Mouse (Mus musculus) right cerebral cortex, postnatal 25 days (tissue): ENCODE results near the gene Fam78b.

Experiments used
- DNase-seq: peaks from one replicate; pipeline ENCODE4 v3.0.0; 2022

The Fam78b gene

DNA sequence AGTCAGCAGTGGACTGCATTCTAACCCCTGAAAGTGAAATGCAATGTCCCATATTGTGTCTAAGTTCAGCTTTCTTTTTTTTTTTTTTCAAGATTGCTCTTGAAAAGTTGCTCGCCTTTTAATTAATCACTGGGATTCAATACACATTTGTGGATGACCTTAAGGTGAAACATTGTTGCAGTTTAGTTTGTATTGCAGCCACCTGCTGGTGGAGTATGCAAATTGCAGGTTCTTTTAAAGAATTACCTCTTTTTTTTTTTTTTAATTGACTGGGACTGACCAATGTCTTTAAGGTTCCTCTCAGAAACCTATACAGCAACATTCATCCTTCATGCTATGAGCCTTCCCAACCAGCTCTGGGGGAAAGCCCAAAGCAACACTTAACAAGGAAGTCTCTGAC is 33.2 kb downstream of the Fam78b start:
- DNase-seq, result no peak

DNA sequence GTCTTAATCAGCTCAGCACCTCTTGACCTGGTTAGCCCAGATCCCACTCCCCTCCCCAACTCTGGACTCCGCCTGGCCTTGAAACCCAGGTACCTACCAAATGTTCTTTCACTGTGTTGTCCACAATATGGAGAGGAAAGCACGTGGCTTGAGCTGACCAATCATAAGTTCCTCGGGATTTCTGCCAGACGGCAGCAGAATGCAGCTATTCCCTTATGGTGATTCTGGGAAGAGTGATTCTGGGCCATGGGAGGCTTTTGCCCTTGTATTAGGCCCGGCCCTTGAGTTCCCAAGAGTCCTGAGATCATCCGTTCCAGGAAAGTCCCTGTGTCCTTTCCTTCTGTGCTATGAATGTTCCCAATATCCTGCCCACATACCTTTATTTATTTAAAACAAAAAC is 41.3 kb downstream of the Fam78b start:
- no peak for DNase-seq

DNA sequence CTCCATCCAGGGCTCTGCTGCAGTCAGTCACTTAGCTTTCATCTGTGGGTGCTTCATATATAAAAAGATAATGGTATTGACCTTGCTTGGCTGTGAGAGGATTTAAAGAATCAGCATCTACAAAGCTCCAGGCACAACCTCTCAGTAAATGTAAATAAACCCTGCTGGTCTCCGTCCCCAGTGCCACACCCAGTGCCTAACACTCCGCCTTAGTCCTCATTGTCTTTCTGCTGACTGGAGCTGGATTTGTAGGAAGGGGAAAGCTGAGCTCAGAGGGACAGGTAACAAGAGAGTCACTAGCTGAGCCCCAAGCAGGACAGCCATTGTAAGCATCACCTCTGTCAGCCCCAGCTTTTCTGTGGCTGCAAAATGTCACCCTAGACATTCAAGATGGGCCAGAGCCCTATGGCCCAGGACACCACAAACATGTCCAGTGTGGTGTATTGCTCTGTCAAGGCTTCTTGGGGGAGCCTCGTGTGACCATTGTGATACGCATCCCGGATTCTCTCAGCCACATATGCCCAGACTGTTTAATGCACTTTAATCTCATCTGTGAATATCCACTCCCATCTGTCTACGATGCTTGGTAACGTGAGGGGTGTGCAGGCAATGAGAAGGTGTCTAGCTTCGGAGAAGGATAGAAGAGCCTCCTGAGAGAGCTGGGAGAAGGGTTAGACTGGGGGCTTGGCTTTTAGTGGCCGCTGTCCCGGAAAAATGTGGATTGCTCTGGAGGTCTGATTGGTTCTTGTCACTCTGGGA is 45.1 kb downstream of the Fam78b start:
- no peak for DNase-seq

DNA sequence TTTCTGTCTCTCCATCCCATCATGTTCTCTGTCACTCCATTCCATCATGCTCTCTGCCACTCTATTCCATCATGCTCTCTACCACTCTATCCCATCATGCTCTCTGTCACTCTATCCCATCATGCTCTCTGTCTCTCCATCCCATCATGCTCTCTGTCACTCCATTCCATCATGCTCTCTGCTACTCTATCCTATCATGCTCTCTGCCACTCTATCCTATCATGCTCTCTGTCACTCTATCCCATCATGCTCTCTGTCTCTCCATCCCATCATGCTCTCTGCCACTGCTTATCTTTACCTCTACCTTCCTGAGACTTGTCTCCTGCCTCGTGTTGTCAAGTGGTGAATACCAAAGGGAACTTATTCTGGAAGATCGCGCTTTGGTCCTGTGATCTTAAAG is 49.6 kb downstream of the Fam78b start:
- DNase-seq, result no peak

DNA sequence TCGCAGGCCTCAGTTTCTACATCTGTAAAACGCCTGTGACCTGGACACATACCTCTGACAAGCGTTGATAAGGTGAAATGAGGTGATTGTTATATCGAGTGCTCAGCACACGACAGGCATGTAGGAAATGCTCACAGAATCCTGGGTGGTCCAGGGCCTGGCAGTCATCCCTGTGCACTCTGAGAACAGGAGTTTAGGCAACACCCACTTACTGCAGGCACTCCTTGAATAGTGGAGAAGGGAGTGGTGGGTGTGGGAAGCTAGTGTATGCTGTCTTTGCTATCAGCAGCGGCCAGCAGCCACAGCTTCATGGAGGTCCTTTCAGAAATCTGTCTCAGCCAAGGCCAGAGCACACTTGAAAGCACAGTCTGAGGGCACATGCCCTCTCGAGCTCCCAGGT is 52.8 kb downstream of the Fam78b start:
- no peak for DNase-seq

DNA sequence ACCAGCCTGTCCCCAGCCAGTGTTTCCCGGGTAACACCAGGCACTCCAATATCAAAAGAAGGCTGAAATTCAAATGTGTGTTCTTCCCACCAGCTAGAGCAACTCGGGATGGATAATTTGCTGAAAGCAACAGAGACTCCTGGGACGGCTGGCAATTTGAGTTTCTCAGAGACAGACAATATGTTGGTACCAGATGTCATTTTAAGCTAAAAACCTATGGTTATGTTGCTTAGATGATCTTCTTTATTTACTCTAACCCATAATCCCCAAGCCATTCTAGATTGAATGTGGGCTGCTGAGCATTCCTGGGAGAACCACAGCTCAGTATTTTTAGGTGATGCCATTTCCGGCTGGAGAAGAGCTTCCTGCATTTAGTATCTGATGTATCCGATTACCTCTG is 56.3 kb downstream of the Fam78b start:
- DNase-seq, result no peak

DNA sequence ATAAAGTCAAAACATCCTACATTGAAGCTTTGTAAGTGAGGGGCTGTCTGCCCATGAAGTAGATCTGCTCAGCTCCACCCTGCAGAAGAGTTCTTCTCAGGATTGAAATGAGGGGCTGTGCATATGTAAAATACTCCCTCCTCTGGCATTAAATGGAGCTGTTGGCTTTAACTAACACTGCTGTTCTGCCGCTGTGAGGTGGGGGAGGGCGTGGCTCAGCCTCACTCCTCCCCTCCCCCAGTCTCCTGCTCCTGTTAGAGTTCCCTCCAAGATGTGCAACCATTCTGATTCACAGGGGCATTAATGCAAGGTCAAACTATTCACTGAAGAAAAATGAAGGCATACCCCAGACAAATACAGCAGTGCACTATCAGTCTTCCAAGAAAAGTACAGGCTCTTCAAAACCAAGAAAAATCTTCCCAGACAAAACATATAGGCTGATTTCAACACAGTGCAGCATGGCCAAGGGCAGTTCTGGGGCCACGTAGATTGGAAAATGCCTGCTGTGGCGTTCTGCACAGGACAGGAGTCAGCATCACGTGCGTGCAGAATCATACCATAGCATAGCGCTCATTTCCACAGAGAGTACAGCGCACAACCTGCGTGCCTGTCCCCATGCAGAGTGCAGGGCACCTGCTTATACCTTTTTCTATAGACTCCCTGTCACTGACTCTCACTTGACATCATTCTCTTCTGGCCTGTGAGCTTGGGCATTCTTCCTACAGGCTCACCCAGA is 58.5 kb downstream of the Fam78b start:
- DNase-seq, result no peak

DNA sequence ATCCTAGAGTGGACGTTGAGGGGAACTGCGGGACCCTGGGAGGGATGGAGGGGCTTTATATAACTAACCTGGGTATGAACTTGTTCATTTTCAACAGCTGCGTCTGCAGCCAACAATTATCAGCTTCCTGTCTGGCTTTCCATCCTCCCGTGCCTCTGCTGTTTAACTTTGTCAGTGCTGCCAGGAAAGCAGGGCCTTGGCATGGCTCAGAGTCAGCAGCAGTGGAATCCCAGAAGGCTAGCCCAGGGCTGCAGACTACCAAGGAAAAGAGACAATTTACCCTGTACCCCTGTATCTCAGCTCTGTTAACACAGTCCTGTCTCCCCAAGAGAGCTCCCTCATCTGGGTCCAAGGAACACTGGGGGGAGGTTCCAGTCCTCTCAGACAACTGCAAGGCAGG is 62.8 kb downstream of the Fam78b start:
- DNase-seq, result no peak

DNA sequence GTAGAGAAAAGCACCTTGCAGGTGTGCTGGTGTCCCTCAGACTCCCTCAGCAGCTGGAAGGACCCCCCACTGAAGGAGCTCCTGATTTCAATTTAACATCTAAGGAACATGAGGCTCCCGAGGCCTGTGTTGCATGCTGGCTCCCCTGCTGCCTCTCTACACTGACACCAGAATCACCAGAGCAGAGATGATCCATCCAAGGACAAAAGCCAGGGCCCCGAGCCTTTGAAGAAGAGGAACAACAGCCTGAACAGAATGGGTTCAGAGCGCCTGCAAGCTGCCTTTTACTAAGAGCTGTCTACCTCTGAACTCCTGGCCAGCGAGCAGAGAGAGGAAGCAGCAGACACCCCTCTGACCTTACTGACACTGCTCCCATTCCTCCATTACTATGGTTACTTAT is 64.3 kb downstream of the Fam78b start:
- no peak for DNase-seq

DNA sequence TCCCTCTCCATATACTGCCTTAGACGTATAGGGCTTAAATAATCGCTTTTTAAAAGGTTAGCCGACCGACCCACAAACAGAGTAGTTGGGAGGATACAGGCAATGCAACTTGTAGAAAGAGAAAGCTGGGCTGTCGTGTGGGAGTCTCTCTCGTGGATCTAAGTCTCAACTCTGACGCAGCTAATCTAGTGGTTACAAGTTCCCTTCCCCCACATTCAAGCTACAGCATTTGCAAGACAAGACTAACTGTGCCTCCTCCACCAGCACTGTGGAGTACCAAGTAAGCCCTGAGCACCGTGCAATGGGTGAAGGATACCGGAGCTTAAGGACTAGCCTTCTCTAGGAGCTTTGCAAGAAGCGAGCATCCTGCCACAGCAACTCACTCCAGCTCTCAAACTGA is 64.8 kb downstream of the Fam78b start:
- DNase-seq, result no peak

DNA sequence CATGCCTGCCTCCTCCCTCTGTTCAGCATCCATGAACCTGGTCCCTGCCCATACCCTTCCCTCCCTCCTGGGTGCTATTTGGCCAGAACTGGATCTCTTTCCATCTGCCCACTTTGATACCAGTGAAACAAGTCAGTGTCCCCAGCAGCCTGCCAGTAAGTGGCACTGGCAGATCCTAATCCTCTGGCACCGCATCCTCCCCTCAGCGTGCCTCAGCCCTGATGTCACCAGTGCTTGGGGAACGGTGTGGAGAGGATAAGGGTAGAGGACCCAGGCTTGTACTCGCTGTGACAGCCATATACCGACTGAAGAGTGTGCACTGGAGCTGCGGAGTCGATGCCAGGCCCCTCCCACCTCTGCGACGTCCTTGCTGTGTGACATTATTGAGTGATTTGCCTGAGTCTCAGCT is 65.7 kb downstream of the Fam78b start:
- no peak for DNase-seq

DNA sequence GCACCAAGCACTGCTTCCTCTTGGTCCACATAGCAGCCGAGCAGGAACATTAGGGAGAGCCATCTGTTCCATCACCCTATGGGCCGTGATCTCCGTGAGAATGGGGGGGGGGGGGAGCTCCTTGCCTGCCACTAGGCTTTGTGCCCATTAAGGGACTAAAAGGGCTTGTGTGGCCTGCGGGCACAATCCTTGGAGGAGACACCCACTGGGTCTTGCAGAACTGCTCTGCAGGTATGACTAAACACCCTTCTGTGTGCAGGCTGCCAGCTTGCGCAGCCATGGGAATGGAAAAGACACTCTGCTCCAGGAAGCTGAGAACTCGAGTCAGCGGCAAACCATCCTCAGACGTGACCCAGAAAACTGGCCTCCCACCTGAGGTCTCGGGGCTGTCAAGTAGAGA is 68.5 kb downstream of the Fam78b start:
- DNase-seq, result peak; percentile 45

DNA sequence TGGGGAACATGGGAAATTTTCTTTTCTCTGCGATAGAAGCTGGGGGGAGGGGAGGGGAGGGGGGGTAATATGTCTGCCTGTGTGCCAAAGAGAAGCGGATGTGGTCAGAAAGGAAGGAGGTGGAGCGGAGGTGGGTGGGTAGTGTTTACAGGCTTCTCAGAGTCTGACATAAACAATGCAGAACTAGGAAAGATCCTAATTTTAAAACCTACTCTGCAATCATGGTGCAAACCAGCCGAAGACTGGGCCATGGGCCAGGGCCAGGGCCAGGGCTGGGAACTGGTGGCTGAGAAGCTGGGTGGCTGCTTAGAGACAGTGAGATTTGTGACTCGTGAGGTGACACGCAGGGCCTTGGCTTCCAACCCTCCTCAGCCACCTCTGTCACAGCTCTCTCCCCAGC is 69.1 kb downstream of the Fam78b start:
- no peak for DNase-seq

DNA sequence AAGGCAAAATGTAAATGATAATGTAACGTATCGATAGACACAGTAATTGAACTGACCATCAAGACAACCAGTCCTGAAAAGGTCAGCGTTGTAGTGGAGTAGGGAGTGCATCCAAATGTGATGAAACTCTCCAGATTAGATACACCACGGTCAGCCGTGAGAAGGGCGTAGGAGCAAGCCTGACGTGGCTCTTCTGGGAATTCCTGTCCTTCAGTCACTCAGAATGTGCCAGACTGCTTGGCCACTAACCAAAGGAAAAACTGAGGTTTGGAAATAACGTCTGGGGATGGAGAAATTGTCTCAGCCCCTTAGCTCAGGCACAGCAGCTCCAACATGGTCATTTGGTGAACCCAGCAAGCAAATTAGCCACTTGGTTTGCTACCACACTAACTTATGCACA is 74.5 kb downstream of the Fam78b start:
- no peak for DNase-seq

DNA sequence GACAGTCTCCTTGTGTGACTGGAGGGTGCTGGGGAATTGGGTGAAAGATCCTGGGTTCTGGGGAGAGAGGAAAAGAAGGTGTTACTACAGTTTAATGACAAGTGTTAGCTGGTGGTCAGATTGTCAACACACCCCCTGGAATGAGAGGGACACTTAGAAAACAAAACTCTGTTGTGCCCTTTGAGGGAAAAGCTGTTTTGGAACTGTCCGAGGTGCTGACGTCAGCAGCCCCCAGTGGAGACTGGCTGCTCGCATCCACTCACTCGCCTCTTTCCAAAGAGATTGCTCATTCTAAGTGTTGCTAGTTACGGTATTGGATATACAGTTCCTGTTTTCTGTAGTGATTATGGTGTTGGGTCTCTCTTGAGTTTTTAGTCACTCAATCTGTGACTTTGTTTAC is 78.3 kb downstream of the Fam78b start:
- no peak for DNase-seq

DNA sequence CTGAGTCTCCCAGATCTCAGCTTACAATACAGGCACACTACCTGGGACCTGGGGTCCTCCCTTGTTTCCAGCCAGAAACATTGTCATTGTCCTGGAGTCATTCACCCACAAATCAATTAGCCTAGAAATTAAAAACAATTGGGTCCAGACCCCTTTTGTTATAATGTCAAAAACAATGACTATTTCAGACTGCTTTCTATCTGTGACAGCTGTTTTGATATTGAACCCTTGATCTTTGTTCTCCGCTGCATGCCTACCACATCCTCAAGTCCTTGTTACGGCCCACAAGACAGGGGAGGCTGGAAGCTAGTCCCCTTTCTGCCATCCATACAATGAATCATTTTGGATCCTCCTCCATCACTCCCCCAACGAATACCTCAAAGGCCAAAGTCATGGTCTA is 80.7 kb downstream of the Fam78b start:
- DNase-seq, result no peak

DNA sequence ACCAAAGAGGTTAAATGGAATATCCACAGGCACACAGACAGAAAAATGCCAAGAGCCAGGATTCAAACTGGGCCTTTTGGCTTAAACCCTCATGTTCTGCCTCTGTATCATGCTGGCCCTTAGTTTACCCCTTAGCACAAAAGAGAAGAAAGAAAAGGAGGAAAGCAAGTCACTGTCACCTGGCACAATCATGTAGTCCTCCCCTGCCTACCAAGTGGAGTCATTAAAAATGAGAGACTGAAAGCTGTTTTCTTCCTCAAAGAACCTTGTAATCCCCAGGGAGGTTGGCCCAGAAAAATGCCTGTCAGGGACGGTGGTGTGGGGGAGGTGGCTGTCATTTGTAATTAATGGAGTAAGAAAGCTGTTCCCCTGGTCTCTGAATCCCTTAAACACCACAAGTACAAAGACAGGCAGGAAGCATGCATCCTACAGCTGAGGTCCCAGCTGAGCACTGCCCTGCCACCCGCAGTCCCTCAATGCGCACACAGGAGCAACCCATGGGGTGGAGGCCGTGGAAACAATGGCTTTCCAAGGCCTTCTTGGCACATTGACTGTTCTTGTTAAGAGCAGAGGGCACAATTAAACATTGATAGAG is 81.4 kb downstream of the Fam78b start:
- DNase-seq, result no peak

DNA sequence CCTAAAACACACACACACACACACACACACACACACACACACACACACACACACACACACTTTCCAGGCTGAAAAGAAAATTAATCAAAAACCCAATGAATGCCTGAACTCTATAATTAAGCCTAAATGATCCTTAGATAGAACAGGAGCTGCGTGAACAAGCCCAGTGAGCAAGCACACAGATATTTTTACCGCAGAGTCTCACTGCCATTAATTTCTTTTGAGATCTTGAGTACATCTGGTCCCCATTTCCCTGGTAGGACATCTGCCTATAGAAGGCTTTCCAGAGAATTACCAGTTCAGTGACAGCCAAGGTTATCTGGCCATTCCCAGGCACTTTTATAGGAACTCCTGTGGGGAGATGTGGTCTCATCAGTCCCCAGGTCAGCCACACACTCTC is 82.0 kb downstream of the Fam78b start:
- no peak for DNase-seq

DNA sequence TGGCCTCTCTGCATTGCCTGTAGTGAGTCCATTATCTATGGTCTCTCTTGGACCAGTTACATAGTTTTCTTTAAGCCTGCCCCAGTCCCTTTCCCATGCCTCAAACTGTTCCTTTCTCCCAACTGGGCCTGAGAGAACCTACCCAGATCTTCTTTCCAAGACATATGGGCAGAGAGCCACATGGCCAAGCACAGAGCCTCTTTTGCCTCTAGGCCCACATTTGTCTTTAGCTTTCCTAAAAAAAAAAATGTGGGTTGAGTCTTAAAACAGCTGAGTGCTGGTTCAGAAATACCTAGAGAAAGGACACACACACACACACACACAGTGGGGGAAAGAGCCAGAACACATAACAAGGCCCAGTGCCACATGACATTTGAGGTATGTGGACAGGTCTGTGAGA is 83.1 kb downstream of the Fam78b start:
- DNase-seq, result no peak

DNA sequence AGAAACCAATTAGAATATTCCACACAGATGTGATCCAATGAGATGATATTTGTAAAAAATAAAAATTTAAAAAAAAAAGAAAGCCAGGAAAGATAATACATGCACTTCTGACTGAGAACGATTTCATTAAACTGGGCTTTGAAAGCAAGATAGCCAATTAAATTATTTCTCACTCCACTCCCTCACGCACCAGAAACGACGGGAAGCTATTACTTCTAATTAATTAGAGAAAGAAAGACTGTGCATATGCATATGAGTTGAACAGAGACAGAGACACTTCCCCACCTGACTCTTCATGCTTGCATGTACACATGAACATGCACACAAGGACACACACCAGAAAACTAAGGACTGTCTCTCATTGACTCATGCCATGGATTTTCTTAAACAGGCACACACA is 84.2 kb downstream of the Fam78b start:
- DNase-seq, result no peak

DNA sequence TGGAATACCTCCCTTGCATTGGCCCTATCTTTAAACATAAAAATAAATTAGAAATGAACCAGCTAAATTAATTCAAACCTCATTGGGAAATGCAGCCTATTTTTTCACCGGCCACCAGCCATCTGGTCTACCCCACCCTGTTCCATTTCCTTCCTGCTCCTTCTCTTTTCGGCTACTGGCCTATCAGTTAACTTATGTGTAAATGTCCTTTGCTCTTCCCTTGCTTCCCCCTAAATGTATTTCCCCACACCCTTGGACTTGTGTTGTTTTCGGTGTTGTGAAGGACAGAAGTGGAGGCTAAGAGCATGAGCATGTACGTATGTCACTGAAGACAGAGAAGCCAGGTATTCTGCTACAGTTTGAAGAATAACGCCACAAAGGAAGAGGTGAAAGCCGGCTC is 89.2 kb downstream of the Fam78b start:
- no peak for DNase-seq

DNA sequence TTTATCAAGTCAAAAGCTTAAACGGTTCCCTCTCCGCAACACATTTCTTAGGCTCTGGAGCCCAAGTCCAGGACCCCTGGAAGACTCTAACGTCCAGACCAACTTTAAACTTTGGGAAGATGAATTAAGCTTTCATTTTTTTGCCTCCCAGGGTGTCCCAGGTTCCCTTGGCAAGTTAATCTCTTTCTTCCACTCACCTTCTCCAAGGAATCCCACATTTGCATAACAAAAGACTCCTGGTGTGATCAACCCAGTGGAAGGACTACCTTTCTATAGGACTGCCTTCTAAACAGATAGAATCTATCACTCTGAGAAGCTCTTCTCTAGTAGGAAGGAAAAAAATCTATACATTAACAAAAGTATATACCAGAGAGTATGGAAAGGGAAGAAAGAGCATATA is 92.3 kb downstream of the Fam78b start:
- no peak for DNase-seq

DNA sequence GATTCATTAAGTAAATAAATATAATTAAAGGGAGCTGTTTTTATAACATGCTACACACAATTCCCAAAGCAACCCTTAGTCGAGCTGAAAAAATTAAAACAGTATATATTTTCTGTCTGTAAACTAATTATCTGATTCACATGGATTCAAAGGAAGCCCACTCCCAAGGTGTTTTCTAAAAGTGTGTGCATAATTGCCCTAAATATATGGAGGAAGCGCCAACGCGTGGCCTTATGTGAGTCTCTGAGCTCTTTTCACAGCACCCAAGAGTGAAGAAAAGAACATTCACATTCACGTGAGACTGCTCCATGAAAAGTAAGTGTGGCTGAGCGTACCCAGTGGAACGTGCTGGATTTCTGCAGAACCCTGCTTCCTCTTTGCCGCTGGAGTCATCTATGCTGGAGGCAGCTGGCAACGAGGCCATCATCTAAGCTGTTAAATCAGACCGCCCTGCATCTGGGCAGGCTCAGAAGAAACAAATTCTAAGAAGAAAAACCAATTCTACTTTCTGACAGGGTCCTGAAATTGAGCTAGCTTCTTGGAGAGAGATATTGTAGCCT is 93.5 kb downstream of the Fam78b start:
- no peak for DNase-seq

DNA sequence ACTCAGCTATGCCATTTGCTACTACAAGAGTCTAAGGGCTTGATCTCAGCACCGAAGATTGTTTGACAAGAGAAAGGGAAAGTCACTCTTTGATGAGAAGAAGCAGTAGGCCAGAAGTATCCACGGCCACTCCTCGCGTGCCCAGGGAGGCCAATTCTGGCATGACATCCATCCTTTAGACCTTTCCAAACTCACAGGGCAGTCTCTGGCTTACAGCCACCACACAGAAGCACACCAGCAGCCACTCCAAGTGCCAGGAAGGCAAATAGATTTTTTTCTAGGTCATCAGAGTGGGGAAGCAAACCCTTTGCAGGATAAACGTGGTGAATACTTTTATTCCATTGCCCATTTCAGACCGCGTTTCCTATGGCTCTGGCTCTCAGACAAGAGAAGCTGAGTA is 97.5 kb downstream of the Fam78b start:
- no peak for DNase-seq
